Mouse (Mus musculus) erythroblast, embryonic 14.5 days (primary cell): ENCODE data around the gene Slc24a3.

Experiments used
- GATA1 ChIP-seq: IDR thresholded peaks from 2 replicates; pipeline ENCODE4 v1.6.1; 2012; ENCODE audit warnings: low read length, inconsistent platforms, mixed read lengths
- TAL1 ChIP-seq: IDR thresholded peaks from 3 replicates; pipeline ENCODE4 v1.6.1; 2012; ENCODE audit warnings: low read length, inconsistent platforms, mixed read lengths

- TF ChIP-seq TAL1 (no peak), GATA1 (no peak)
Observed at GRCm38 (mm10) chr2:145554722-145555252, 387.2 kb downstream of the Slc24a3 start.
